21 mouse cellular contexts compared by ENCODE assay signal in the genomic region with DNA sequence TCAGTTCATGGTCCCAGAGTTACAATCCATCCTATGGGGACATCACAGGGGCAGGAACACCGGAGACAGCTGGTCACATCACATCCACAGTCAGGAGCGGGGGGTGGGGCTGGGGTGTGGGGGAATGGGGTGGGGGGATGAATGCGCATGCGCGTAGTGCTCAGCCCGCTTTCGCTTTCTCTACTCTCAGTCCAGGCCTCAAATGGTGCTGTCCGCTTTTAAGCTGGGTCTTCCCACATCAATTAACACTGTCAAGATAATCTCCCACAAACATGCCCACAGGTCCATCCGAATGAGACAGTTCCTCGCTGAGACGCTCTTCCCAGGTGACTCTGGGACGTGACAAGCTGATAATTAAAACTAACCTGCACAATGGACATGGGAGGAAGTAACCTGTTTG. TPM values are rescaled to one million over a fixed set of nuclear protein-coding genes. Genes with fewer than 3 reads are reported as not detected.
"Had no signal": no experiment of that assay in that cellular context is flagged by ENCODE, and none has a peak within 500 bp of the region (broad histone marks: within the 10 kb centered on the region; RNA-seq: fewer than 3 reads in every experiment).

No protein-coding gene starts in this region.

- H3K4me2 ChIP-seq: liver, embryonic 11.5 days; liver, embryonic 15.5 days; midbrain, embryonic 13.5 days; neural tube, embryonic 15.5 days; stomach, embryonic 15.5 days had no signal

- H3K36me3 ChIP-seq: limb, embryonic 10.5 days; liver, embryonic 15.5 days; midbrain, embryonic 13.5 days; neural tube, embryonic 15.5 days; stomach, embryonic 15.5 days had no signal

- ATAC-seq: intestine, postnatal 0 days; lung, postnatal 0 days; midbrain, embryonic 13.5 days had no signal

- H3K4me3 ChIP-seq: limb, embryonic 10.5 days; liver, embryonic 15.5 days; midbrain, embryonic 13.5 days; neural tube, embryonic 15.5 days; stomach, embryonic 15.5 days had no signal

- H3K27ac ChIP-seq: kidney, postnatal 0 days; limb, embryonic 10.5 days; liver, embryonic 15.5 days; midbrain, embryonic 13.5 days; neural tube, embryonic 15.5 days; stomach, embryonic 15.5 days had no signal

- H3K4me1 ChIP-seq: liver, embryonic 15.5 days; neural tube, embryonic 15.5 days had no signal

- H3K27me3 ChIP-seq: liver, embryonic 15.5 days; midbrain, embryonic 13.5 days; stomach, embryonic 15.5 days had no signal

- H3K9me3 ChIP-seq: limb, embryonic 10.5 days; liver, embryonic 15.5 days; midbrain, embryonic 13.5 days; neural tube, embryonic 15.5 days; stomach, embryonic 15.5 days had no signal

- H3K9ac ChIP-seq: liver, embryonic 15.5 days; midbrain, embryonic 13.5 days; neural tube, embryonic 15.5 days; stomach, embryonic 15.5 days had no signal

- DNase-seq: kidney, adult 9 months; kidney, postnatal 36 days; layer of hippocampus, adult 9-11 months; lung, adult 2 months; lung, postnatal 36 days; right cerebral cortex, postnatal 4 days; spleen, adult 18-20 months; thymus, postnatal 4 days had no signal

RNA-seq across cellular contexts. Expression of gene Myl10, which starts 15.2 kb away (rescaled TPM):
- total RNA-seq: layer of hippocampus, adult 18-20 months; midbrain, postnatal 0 days had no signal
- polyA plus RNA-seq: intestine, postnatal 0 days; kidney, postnatal 0 days; limb, embryonic 10.5 days; limb, embryonic 14.5 days; liver, embryonic 11.5 days; liver, embryonic 15.5 days; lung, adult 2 months; lung, postnatal 0 days; midbrain, embryonic 13.5 days; midbrain, postnatal 0 days; neural tube, embryonic 11.5 days; neural tube, embryonic 15.5 days had no signal
